Mouse (Mus musculus) spleen, adult 2 months (tissue): ENCODE results near the gene Ncor1. TPM values are rescaled to one million over a fixed set of nuclear protein-coding genes. Genes with fewer than 3 reads are reported as not detected.

Source experiments
- DNase-seq, 2 experiments: peaks; one replicate each; pipeline versions ENCODE4 v3.0.0 to v3.0.0-alpha.2; 2012 to 2021; ENCODE audit warnings: low spot score in 2 of 2, low read depth in 1 of 2
- H3K27ac ChIP-seq: fragments of 200-500 bp; 2 replicates; pipeline ENCODE4 v1.5.1; 2012; ENCODE audit warnings: low read length, inconsistent platforms; ENCODE audit not compliant: insufficient read depth
- H3K27me3 ChIP-seq: fragments of 200-500 bp; 2 replicates; pipeline ENCODE4 v1.6.1; 2012; ENCODE audit warnings: mild to moderate bottlenecking, moderate library complexity, low read length, inconsistent platforms; ENCODE audit not compliant: control insufficient read depth, insufficient read depth
- H3K36me3 ChIP-seq: fragments of 200-500 bp; 2 replicates; pipeline ENCODE4 v1.6.1; 2012; ENCODE audit warnings: mild to moderate bottlenecking, low read length, inconsistent platforms; ENCODE audit not compliant: control insufficient read depth, insufficient read depth
- H3K4me1 ChIP-seq: fragments of 200-500 bp; 2 replicates; pipeline ENCODE4 v1.6.1; 2011; ENCODE audit warnings: inconsistent platforms; ENCODE audit not compliant: control insufficient read depth, insufficient read depth, insufficient read length
- H3K4me3 ChIP-seq: fragments of 200-500 bp; 2 replicates; pipeline ENCODE4 v1.5.1; 2011; ENCODE audit warnings: mild to moderate bottlenecking, inconsistent platforms; ENCODE audit not compliant: insufficient read depth, insufficient read length; ENCODE audit errors: extremely low read depth
- CTCF ChIP-seq: fragments of 200-500 bp; IDR thresholded peaks from 2 replicates; pipeline ENCODE4 v1.5.1; 2011; ENCODE audit warnings: mild to moderate bottlenecking, inconsistent platforms; ENCODE audit not compliant: insufficient read depth, insufficient read length, insufficient replicate concordance; ENCODE audit errors: extremely low read depth
- POLR2A ChIP-seq: fragments of 200-500 bp; IDR thresholded peaks from 2 replicates; pipeline ENCODE4 v1.6.1; 2011; ENCODE audit warnings: low read depth, low read length, inconsistent platforms
- WGBS: fragments of 180-500 bp; shearing (Covaris S2); methylation state at CpG from one replicate; pipeline ENCODE4 v1.1.7; 2018; 5-methylcytosine and 5-hydroxymethylcytosine counted together
- polyA plus RNA-seq: library from polyadenylated mRNA; depleted of rRNA; stranded (reverse); fragments of >200 nt; gene quantifications from 2 replicates; pipeline ENCODE4 v1.2.3, GENCODE M21; 2012

Ncor1 gene
- polyA plus RNA-seq, 1 experiment, result 84.5 TPM

DNA sequence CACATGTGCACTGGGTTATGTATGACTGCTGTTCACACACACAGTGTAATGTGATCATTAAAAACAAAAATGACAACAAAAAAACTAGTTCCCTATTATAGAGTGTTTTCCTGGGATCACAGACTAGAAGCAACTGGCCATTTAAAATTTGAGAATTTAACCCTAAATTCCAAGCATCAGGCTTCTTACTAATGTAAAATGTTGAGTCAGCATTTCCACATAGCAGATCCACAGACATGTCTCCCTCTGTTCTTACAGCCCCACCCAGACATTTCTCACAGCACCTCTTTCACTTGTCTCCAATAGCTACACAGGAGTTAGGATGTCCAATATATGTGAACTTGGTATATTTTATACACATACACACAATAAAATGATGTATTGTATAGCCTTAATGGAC lies 88.4 kb downstream of the Ncor1 start:
- Histone ChIP-seq H3K27me3 (no peaks in the 10 kb centered on the region), H3K4me1 (no peaks in the 10 kb centered on the region), H3K27ac (no peak overlapping the region), H3K36me3 (peaks cover 28% of the 10 kb centered on the region), H3K4me3 (no peak overlapping the region)
- DNase-seq, result no peak
- TF ChIP-seq CTCF, result no peak
- TF ChIP-seq POLR2A, result no peak

DNA sequence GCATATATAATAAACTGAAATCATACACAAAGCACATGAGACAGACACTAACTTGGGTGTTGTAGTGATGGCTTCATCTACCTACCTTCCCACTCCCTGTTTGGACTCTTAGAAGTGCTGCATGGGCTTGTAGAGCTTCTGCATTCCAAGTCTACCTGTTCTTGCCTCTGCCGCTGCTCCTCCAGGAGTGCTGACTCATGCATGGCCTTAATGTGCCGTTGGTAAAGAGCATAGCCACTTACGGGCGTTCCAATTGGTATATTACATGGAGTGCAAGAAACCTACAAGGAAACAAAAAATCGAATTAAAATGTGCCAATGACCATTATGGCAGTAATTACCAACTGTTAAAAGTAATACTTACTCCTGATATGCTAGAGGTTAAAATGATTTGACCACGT lies 91.5 kb downstream of the Ncor1 start:
- Histone ChIP-seq H3K27me3 (no peaks in the 10 kb centered on the region), H3K36me3 (peaks cover 22% of the 10 kb centered on the region), H3K4me1 (no peaks in the 10 kb centered on the region), H3K27ac (no peak overlapping the region), H3K4me3 (no peak overlapping the region)
- 92% methylated on average over 6 of the region's 6 CpGs for WGBS
- TF ChIP-seq CTCF, result no peak
- no peak for TF ChIP-seq POLR2A
- no peak for DNase-seq

DNA sequence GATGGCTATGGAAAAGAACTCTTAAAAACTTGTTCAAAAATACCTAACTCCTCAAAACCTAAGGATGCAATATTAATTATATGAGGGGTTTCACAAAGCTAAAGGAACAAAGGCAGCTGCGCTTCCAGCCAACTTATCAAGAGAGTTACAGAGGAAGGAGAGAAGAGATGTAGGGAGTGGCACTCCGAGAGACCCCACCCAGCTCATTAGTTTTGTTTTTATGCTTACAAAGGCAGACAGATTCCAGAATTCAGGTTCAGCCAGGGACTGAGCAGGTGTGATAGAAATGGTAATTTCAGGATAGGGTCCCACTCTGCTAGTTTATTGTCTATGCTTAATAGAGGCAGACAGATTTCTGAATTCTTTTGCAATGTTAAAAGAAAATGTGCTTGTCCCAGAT lies 103.1 kb downstream of the Ncor1 start:
- Histone ChIP-seq H3K36me3 (peaks cover 38% of the 10 kb centered on the region), H3K4me1 (no peaks in the 10 kb centered on the region), H3K27me3 (no peaks in the 10 kb centered on the region), H3K4me3 (no peak overlapping the region), H3K27ac (no peak overlapping the region)
- WGBS, result 90% methylated on average over 2 of the region's 2 CpGs
- TF ChIP-seq CTCF (no peak), POLR2A (no peak)
- no peak for DNase-seq

DNA sequence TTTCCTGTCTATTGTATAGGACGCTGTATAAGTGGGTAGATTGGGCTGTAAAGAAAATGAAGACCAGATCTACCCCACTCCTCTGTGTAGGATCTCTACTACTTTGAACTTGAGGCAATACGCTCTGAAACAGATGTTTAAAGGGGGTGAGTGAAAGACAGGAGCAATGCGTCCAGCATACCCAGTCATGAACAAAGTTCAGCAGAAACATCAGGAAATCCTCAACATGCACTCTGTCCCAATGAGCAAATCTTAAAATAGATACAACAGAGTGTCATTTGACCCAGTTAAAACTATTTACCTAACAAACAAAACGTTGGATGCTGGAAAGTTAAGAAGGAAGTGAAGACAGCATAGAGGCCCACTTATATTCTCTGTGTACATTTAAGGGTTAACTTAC lies 106.4 kb downstream of the Ncor1 start:
- 90% methylated on average over 4 of the region's 4 CpGs for WGBS
- Histone ChIP-seq H3K27ac (no peak overlapping the region), H3K27me3 (no peaks in the 10 kb centered on the region), H3K4me3 (no peak overlapping the region), H3K36me3 (peaks cover 45% of the 10 kb centered on the region), H3K4me1 (no peaks in the 10 kb centered on the region)
- TF ChIP-seq POLR2A, result no peak
- no peak for TF ChIP-seq CTCF
- no peak for DNase-seq

DNA sequence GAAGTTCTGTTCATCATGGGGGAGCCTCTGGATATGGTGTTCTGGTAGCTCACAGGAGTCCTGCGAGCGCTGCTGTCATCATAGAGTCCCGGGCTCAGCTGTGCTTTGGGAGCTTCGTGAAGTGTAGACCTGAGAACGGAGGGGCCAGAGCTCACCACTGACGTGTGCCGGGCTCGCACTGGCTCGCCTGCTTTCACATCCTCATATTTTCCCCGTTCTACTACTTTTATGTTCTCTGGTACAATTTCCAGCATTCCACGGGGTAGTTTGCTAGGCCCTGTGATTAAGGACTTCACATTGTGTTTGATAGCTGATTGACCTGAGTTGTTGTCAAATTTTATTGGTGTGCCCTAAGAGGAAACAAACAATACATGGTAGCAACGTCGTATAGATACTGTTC lies 115.3 kb downstream of the Ncor1 start:
- no peak overlapping the region for H3K4me3 ChIP-seq
- DNase-seq, result no peak
- no peak overlapping the region for H3K27ac ChIP-seq
- TF ChIP-seq CTCF (no peak), POLR2A (no peak)
- peaks cover 29% of the 10 kb centered on the region for H3K36me3 ChIP-seq
- no peaks in the 10 kb centered on the region; the same call in 1 of the 2 replicates for H3K4me1 ChIP-seq
- no peaks in the 10 kb centered on the region for H3K27me3 ChIP-seq
- WGBS, result 90% methylated on average over 13 of the region's 13 CpGs

DNA sequence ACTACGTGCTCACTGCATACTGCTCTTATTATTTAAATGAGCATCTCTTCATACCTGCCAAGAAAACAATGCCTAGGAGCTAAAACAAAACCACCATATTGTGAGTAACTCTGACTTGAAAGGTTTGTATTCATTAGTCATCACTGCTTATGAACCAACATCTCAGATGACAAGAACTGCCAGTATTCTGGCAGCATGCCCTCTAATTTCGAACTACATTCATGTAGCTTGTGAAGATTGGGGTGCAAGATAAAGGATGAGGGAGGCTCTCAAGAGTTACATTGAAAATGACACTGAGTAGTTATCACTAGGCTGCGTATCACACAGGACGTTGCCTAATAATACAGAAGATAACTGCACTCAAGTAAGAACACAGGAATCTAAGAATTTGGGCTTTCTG lies 126.1 kb downstream of the Ncor1 start:
- H3K4me1 ChIP-seq, result no peaks in the 10 kb centered on the region
- H3K27me3 ChIP-seq, result no peaks in the 10 kb centered on the region
- no peak for DNase-seq
- H3K36me3 ChIP-seq, result peaks cover 52% of the 10 kb centered on the region
- TF ChIP-seq CTCF, result no peak
- TF ChIP-seq POLR2A, result no peak
- H3K27ac ChIP-seq, result no peak overlapping the region
- no peak overlapping the region for H3K4me3 ChIP-seq
- 84% methylated on average over 4 of the region's 4 CpGs for WGBS

DNA sequence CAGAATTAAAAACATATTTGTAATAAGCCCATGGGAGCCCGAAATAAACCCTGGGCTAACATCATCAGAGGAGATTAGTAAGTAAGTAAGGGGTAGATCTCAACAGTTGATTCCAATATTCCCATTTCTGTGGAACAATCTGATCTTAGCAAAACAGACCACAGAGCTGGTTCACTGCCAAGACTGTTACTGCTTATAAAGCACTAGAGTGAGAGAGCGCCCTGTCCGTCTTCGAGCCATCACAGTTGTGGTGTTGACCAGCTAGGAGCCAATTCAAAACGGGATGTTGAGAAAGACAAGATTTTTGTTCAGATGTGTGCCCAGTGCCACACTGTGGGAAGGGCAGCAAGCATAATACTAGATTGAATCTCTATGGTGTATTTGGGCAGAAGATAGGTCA lies 127.2 kb downstream of the Ncor1 start:
- H3K27me3 ChIP-seq, result no peaks in the 10 kb centered on the region
- no peak for DNase-seq
- no peak overlapping the region for H3K4me3 ChIP-seq
- WGBS, result 86% methylated on average over 5 of the region's 5 CpGs
- H3K36me3 ChIP-seq, result peaks cover 50% of the 10 kb centered on the region
- TF ChIP-seq POLR2A, result no peak
- TF ChIP-seq CTCF, result no peak
- H3K27ac ChIP-seq, result no peak overlapping the region
- H3K4me1 ChIP-seq, result no peaks in the 10 kb centered on the region
